Mouse (Mus musculus): ENCODE measurements around the gene Cops7a. TPM values are rescaled to one million over a fixed set of nuclear protein-coding genes. Genes with fewer than 3 reads are reported as not detected.

Gene Cops7a
- polyA plus RNA-seq, 1 experiment from 2014 or later = 155 TPM

GRCm38 (mm10) chr6:124931525-124932313 lies 33.6 kb downstream of the Cops7a start:
- Histone ChIP-seq H3K36me3 (ENCODE audit: control insufficient read depth, insufficient read depth, low read length) (peaks cover 32% of the 10 kb centered on the region), H3K4me2 (ENCODE audit: low read length) (peak overlapping the region; percentile 90), H3K9ac (ENCODE audit: low read length) (peak overlapping the region; percentile 94), H3K27me3 (replicated peaks; ENCODE audit: control insufficient read depth, insufficient read depth, low read length) (no peaks in the 10 kb centered on the region), H3K4me1 (replicated peaks; ENCODE audit: control insufficient read depth, insufficient read depth, low read length) (peaks cover 18% of the 10 kb centered on the region), H3K4me3 (ENCODE audit: low read depth, low read length) (peak overlapping the region; percentile 86), H3K9me3 (ENCODE audit: control insufficient read depth, low read length) (no peaks in the 10 kb centered on the region), H3K27ac (ENCODE audit: low read depth) (peak overlapping the region; percentile 97)
- 1% methylated on average over 48 of the region's 48 CpGs for WGBS
- ATAC-seq (replicated peaks; ENCODE audit: low FRiP score, low TSS enrichment, low read depth) = peak; percentile 32
- no peak for DNase-seq (ENCODE audit: low spot score)

- ATAC-seq (replicated peaks; ENCODE audit: low FRiP score, low TSS enrichment, low read depth) (peak; percentile 95), DNase-seq (ENCODE audit: low spot score) (peak; percentile 99)
- Histone ChIP-seq H3K9ac (ENCODE audit: low read length) (peak within 1 kb of the TSS; percentile 94), H3K9me3 (ENCODE audit: control insufficient read depth, low read length) (no peaks in the 10 kb centered on the region), H3K4me1 (replicated peaks; ENCODE audit: control insufficient read depth, insufficient read depth, low read length) (peaks cover 22% of the 10 kb centered on the region), H3K27me3 (replicated peaks; ENCODE audit: control insufficient read depth, insufficient read depth, low read length) (no peaks in the 10 kb centered on the region), H3K4me2 (ENCODE audit: low read length) (peak within 1 kb of the TSS; percentile 90), H3K36me3 (ENCODE audit: control insufficient read depth, insufficient read depth, low read length) (peaks cover 24% of the 10 kb centered on the region), H3K27ac (ENCODE audit: low read depth) (peak within 1 kb of the TSS; percentile 97), H3K4me3 (ENCODE audit: low read depth, low read length) (peak within 1 kb of the TSS; percentile 86)
- under 1% methylated on average over 63 of the region's 64 CpGs for WGBS
These were observed 34.4 kb downstream of the Cops7a start, which contains the start of gene Mlf2 for GRCm38 (mm10) chr6:124930754-124931524. Gene Mlf2, plus strand, starts transcription at chr6:124931386.

GRCm38 (mm10) chr6:124930231-124930630 lies 35.1 kb downstream of the Cops7a start:
- ATAC-seq (replicated peaks; ENCODE audit: low FRiP score, low TSS enrichment, low read depth) (no peak), DNase-seq (ENCODE audit: low spot score) (no peak)
- H3K9ac ChIP-seq (ENCODE audit: low read length) = peak overlapping the region; percentile 45
- H3K27me3 ChIP-seq (replicated peaks; ENCODE audit: control insufficient read depth, insufficient read depth, low read length) = no peaks in the 10 kb centered on the region
- peaks cover 17% of the 10 kb centered on the region for H3K36me3 ChIP-seq (ENCODE audit: control insufficient read depth, insufficient read depth, low read length)
- H3K4me1 ChIP-seq (replicated peaks; ENCODE audit: control insufficient read depth, insufficient read depth, low read length) = peaks cover 29% of the 10 kb centered on the region
- peak overlapping the region; percentile 97 for H3K27ac ChIP-seq (ENCODE audit: low read depth)
- peak overlapping the region; percentile 90 for H3K4me2 ChIP-seq (ENCODE audit: low read length)
- peak overlapping the region; percentile 86 for H3K4me3 ChIP-seq (ENCODE audit: low read depth, low read length)
- 49% methylated on average over 1 of the region's 1 CpGs for WGBS
- no peaks in the 10 kb centered on the region for H3K9me3 ChIP-seq (ENCODE audit: control insufficient read depth, low read length)

GRCm38 (mm10) chr6:124925941-124926340 lies 39.4 kb downstream of the Cops7a start:
- 25% methylated on average over 5 of the region's 5 CpGs for WGBS
- H3K9ac ChIP-seq (ENCODE audit: low read length) = peak overlapping the region; percentile 27; the same call in 1 of the 2 replicates
- no peaks in the 10 kb centered on the region for H3K9me3 ChIP-seq (ENCODE audit: control insufficient read depth, low read length)
- H3K4me3 ChIP-seq (ENCODE audit: low read depth, low read length) = no peak overlapping the region
- peaks cover 32% of the 10 kb centered on the region for H3K4me1 ChIP-seq (replicated peaks; ENCODE audit: control insufficient read depth, insufficient read depth, low read length)
- H3K27ac ChIP-seq (ENCODE audit: low read depth) = peak overlapping the region; percentile 85
- no peak for ATAC-seq (replicated peaks; ENCODE audit: low FRiP score, low TSS enrichment, low read depth)
- no peaks in the 10 kb centered on the region for H3K27me3 ChIP-seq (replicated peaks; ENCODE audit: control insufficient read depth, insufficient read depth, low read length)
- DNase-seq (ENCODE audit: low spot score) = no peak
- H3K4me2 ChIP-seq (ENCODE audit: low read length) = peak overlapping the region; percentile 39
- H3K36me3 ChIP-seq (ENCODE audit: control insufficient read depth, insufficient read depth, low read length) = no peaks in the 10 kb centered on the region

GRCm38 (mm10) chr6:124925173-124925793 lies 40.1 kb downstream of the Cops7a start:
- Histone ChIP-seq H3K27ac (ENCODE audit: low read depth) (peak overlapping the region; percentile 85), H3K4me3 (ENCODE audit: low read depth, low read length) (no peak overlapping the region), H3K9ac (ENCODE audit: low read length) (peak overlapping the region; percentile 27), H3K4me1 (replicated peaks; ENCODE audit: control insufficient read depth, insufficient read depth, low read length) (peaks cover 37% of the 10 kb centered on the region), H3K4me2 (ENCODE audit: low read length) (peak overlapping the region; percentile 39), H3K9me3 (ENCODE audit: control insufficient read depth, low read length) (no peaks in the 10 kb centered on the region), H3K36me3 (ENCODE audit: control insufficient read depth, insufficient read depth, low read length) (no peaks in the 10 kb centered on the region), H3K27me3 (replicated peaks; ENCODE audit: control insufficient read depth, insufficient read depth, low read length) (no peaks in the 10 kb centered on the region)
- WGBS = 9% methylated on average over 12 of the region's 12 CpGs
- ATAC-seq (replicated peaks; ENCODE audit: low FRiP score, low TSS enrichment, low read depth) (no peak), DNase-seq (ENCODE audit: low spot score) (no peak)

- Histone ChIP-seq H3K4me2 (ENCODE audit: low read length) (no peak overlapping the region), H3K27ac (ENCODE audit: low read depth) (peak overlapping the region; percentile 99), H3K36me3 (ENCODE audit: control insufficient read depth, insufficient read depth, low read length) (no peaks in the 10 kb centered on the region), H3K9me3 (ENCODE audit: control insufficient read depth, low read length) (no peaks in the 10 kb centered on the region), H3K4me3 (ENCODE audit: low read depth, low read length) (no peak overlapping the region), H3K4me1 (replicated peaks; ENCODE audit: control insufficient read depth, insufficient read depth, low read length) (peaks cover 46% of the 10 kb centered on the region), H3K27me3 (replicated peaks; ENCODE audit: control insufficient read depth, insufficient read depth, low read length) (no peaks in the 10 kb centered on the region), H3K9ac (ENCODE audit: low read length) (no peak overlapping the region)
- WGBS = 56% methylated on average over 4 of the region's 4 CpGs
- ATAC-seq (replicated peaks; ENCODE audit: low FRiP score, low TSS enrichment, low read depth) (no peak), DNase-seq (ENCODE audit: low spot score) (no peak)
These were observed 43.8 kb downstream of the Cops7a start for GRCm38 (mm10) chr6:124921539-124921938.

- H3K4me1 ChIP-seq (replicated peaks; ENCODE audit: control insufficient read depth, insufficient read depth, low read length) = peaks cover 46% of the 10 kb centered on the region
- peak overlapping the region; percentile 32; the same call in 1 of the 2 replicates for H3K9ac ChIP-seq (ENCODE audit: low read length)
- WGBS = 34% methylated on average over 9 of the region's 9 CpGs
These were observed 44.8 kb downstream of the Cops7a start for GRCm38 (mm10) chr6:124920318-124921085.

More at GRCm38 (mm10) chr6:124920318-124921085, 44.8 kb downstream of the Cops7a start:
- Histone ChIP-seq H3K4me2 (ENCODE audit: low read length) (peak overlapping the region; percentile 82), H3K9me3 (ENCODE audit: control insufficient read depth, low read length) (no peaks in the 10 kb centered on the region), H3K27me3 (replicated peaks; ENCODE audit: control insufficient read depth, insufficient read depth, low read length) (no peaks in the 10 kb centered on the region), H3K4me3 (ENCODE audit: low read depth, low read length) (peak overlapping the region; percentile 25; the same call in 1 of the 2 replicates), H3K27ac (ENCODE audit: low read depth) (peak overlapping the region; percentile 99), H3K36me3 (ENCODE audit: control insufficient read depth, insufficient read depth, low read length) (no peaks in the 10 kb centered on the region)
- ATAC-seq (replicated peaks; ENCODE audit: low FRiP score, low TSS enrichment, low read depth) (no peak), DNase-seq (ENCODE audit: low spot score) (no peak)

All from intestine, embryonic 14.5 days (tissue).